Mouse (Mus musculus) lung, postnatal 0 days (tissue): ENCODE data around the gene Slc1a5.

Source experiments
- CTCF ChIP-seq: IDR thresholded peaks from 2 replicates; pipeline ENCODE4 v1.5.1; 2016; ENCODE audit warnings: antibody characterized with exemption, mild to moderate bottlenecking
- EP300 ChIP-seq: IDR thresholded peaks from 2 replicates; pipeline ENCODE4 v1.6.1; 2016; ENCODE audit warnings: antibody characterized with exemption, mild to moderate bottlenecking, control low read depth

GRCm38 (mm10) chr7:16821669-16822101 lies 40.5 kb downstream of the Slc1a5 start:
- no peak for TF ChIP-seq CTCF
- no peak for TF ChIP-seq EP300
